Mouse (Mus musculus) hindbrain, postnatal 0 days (tissue): ENCODE data around the gene Prf1. TPM values are rescaled to one million over a fixed set of nuclear protein-coding genes. Genes with fewer than 3 reads are reported as not detected.

Experiments
- ATAC-seq: fragments of 200-750 bp; cut with Nextera tagmentation; 2 replicates; pipeline ENCODE4 v1.8.0; 2017; ENCODE audit warnings: mild to moderate bottlenecking, moderate TSS enrichment, moderate library complexity
- DNase-seq: peaks from one replicate; pipeline ENCODE4 v3.0.0-alpha.2; 2015; ENCODE audit warnings: low spot score
- H3K27ac ChIP-seq: fragments of 300-500 bp; sonication (generic); 2 replicates; pipeline ENCODE4 v1.5.1; 2014; ENCODE audit warnings: mild to moderate bottlenecking
- H3K27me3 ChIP-seq: fragments of 300-500 bp; sonication (generic); 2 replicates; pipeline ENCODE4 v1.6.1; 2014; ENCODE audit warnings: low read length, mixed read lengths; ENCODE audit not compliant: insufficient read depth
- H3K36me3 ChIP-seq: fragments of 300-500 bp; sonication (generic); 2 replicates; pipeline ENCODE4 v1.6.1; 2014; ENCODE audit warnings: low read length, mixed read lengths; ENCODE audit not compliant: insufficient read depth
- H3K4me1 ChIP-seq: fragments of 300-500 bp; sonication (generic); 2 replicates; pipeline ENCODE4 v1.6.1; 2014; ENCODE audit warnings: antibody characterized with exemption, low read length, mixed read lengths; ENCODE audit not compliant: insufficient read depth
- H3K4me2 ChIP-seq: fragments of 300-500 bp; sonication (generic); 2 replicates; pipeline ENCODE4 v1.6.1; 2014; ENCODE audit warnings: low read depth, mild to moderate bottlenecking, low read length, moderate library complexity, mixed read lengths
- H3K4me3 ChIP-seq: fragments of 300-500 bp; sonication (generic); 2 replicates; pipeline ENCODE4 v1.5.1; 2014; ENCODE audit warnings: low read length
- H3K9ac ChIP-seq: fragments of 300-500 bp; sonication (generic); replicated peaks from 2 replicates; pipeline ENCODE4 v1.6.1; 2014; ENCODE audit warnings: mild to moderate bottlenecking, low read length, moderate library complexity, mixed read lengths
- H3K9me3 ChIP-seq: fragments of 300-500 bp; sonication (generic); 2 replicates; pipeline ENCODE4 v1.6.1; 2016; ENCODE audit warnings: low read length, mixed read lengths
- CTCF ChIP-seq: IDR thresholded peaks from 2 replicates; pipeline ENCODE4 v1.5.1; 2016; ENCODE audit warnings: antibody characterized with exemption, control low read depth, low read depth
- WGBS: fragments of 180-500 bp; shearing (Covaris S2); extraction: QIAGEN DNeasy Blood & Tissue Kit; methylation state at CpG from one replicate; pipeline ENCODE4 v1.1.7; 2014; 5-methylcytosine and 5-hydroxymethylcytosine counted together
- polyA plus RNA-seq: library from polyadenylated mRNA; unstranded; fragments of >200 nt; fragmentation: Nextera tagmentation; extraction: Ambion mirVana; gene quantifications from 2 replicates; pipeline ENCODE4 v1.2.1, GENCODE M21; 2015
- total RNA-seq: library from RNA; depleted of rRNA; stranded (reverse); fragments of >200 nt; gene quantifications from 2 replicates; pipeline ENCODE4 v1.2.3, GENCODE M21; 2014

Prf1 gene
- total and polyA plus RNA-seq, 2 experiments from 2014 or later: not detected

- no peaks in the 10 kb centered on the region for H3K4me1 ChIP-seq
- 46% methylated on average over 11 of the region's 11 CpGs for WGBS
- no peaks in the 10 kb centered on the region for H3K36me3 ChIP-seq
- H3K4me3 ChIP-seq: no peak overlapping the region
- H3K9me3 ChIP-seq: no peaks in the 10 kb centered on the region
- no peaks in the 10 kb centered on the region for H3K27me3 ChIP-seq
- H3K27ac ChIP-seq: peak overlapping the region; percentile 6; the same call in 1 of the 2 replicates
- H3K9ac ChIP-seq: no peak overlapping the region
- TF ChIP-seq CTCF: no peak
- no peak overlapping the region for H3K4me2 ChIP-seq
- ATAC-seq (peak; percentile 76; the same call in 1 of the 2 replicates), DNase-seq (peak; percentile 79)
Measured at GRCm38 (mm10) chr10:61285271-61285670, 12.4 kb upstream of the Prf1 start.

GRCm38 (mm10) chr10:61286246-61286645 is 11.4 kb upstream of the Prf1 start:
- H3K27ac ChIP-seq: no peak overlapping the region
- no peak overlapping the region for H3K4me2 ChIP-seq
- DNase-seq: no peak
- H3K27me3 ChIP-seq: no peaks in the 10 kb centered on the region
- TF ChIP-seq CTCF: no peak
- H3K9ac ChIP-seq: no peak overlapping the region
- WGBS: 62% methylated on average over 7 of the region's 7 CpGs
- H3K4me1 ChIP-seq: no peaks in the 10 kb centered on the region
- 0 out of 2 replicates have a peak, but pooled peaks have one; percentile 7 for ATAC-seq
- H3K9me3 ChIP-seq: no peaks in the 10 kb centered on the region
- H3K4me3 ChIP-seq: no peak overlapping the region
- no peaks in the 10 kb centered on the region for H3K36me3 ChIP-seq

GRCm38 (mm10) chr10:61290016-61290415 is 7.6 kb upstream of the Prf1 start:
- H3K9ac ChIP-seq: no peak overlapping the region
- H3K27ac ChIP-seq: no peak overlapping the region
- H3K27me3 ChIP-seq: no peaks in the 10 kb centered on the region
- H3K4me1 ChIP-seq: no peaks in the 10 kb centered on the region
- no peak for TF ChIP-seq CTCF
- no peak overlapping the region for H3K4me2 ChIP-seq
- no peaks in the 10 kb centered on the region for H3K36me3 ChIP-seq
- no peak for DNase-seq
- no peak for ATAC-seq
- 82% methylated on average over 2 of the region's 2 CpGs for WGBS
- H3K4me3 ChIP-seq: no peak overlapping the region
- no peaks in the 10 kb centered on the region for H3K9me3 ChIP-seq

- no peak for ATAC-seq
- H3K9me3 ChIP-seq: no peaks in the 10 kb centered on the region
Measured at GRCm38 (mm10) chr10:61290479-61290878, 7.2 kb upstream of the Prf1 start.

GRCm38 (mm10) chr10:61294242-61294641 is 3.4 kb upstream of the Prf1 start:
- H3K27ac ChIP-seq: no peak overlapping the region
- H3K4me2 ChIP-seq: no peak overlapping the region
- no peaks in the 10 kb centered on the region for H3K36me3 ChIP-seq
- no peaks in the 10 kb centered on the region for H3K9me3 ChIP-seq
- no peak overlapping the region for H3K4me3 ChIP-seq
- DNase-seq (no peak), ATAC-seq (no peak)
- no peak overlapping the region for H3K9ac ChIP-seq
- no peak for TF ChIP-seq CTCF
- H3K4me1 ChIP-seq: no peaks in the 10 kb centered on the region
- no peaks in the 10 kb centered on the region for H3K27me3 ChIP-seq
- WGBS: 71% methylated on average over 8 of the region's 8 CpGs

More at GRCm38 (mm10) chr10:61290479-61290878, 7.2 kb upstream of the Prf1 start:
- no peak overlapping the region for H3K9ac ChIP-seq
- WGBS: 45% methylated on average over 2 of the region's 2 CpGs
- DNase-seq: no peak
- no peak overlapping the region for H3K4me2 ChIP-seq
- no peaks in the 10 kb centered on the region for H3K27me3 ChIP-seq
- no peak overlapping the region for H3K4me3 ChIP-seq
- H3K27ac ChIP-seq: no peak overlapping the region
- H3K36me3 ChIP-seq: no peaks in the 10 kb centered on the region
- no peaks in the 10 kb centered on the region for H3K4me1 ChIP-seq
- TF ChIP-seq CTCF: no peak

DNA sequence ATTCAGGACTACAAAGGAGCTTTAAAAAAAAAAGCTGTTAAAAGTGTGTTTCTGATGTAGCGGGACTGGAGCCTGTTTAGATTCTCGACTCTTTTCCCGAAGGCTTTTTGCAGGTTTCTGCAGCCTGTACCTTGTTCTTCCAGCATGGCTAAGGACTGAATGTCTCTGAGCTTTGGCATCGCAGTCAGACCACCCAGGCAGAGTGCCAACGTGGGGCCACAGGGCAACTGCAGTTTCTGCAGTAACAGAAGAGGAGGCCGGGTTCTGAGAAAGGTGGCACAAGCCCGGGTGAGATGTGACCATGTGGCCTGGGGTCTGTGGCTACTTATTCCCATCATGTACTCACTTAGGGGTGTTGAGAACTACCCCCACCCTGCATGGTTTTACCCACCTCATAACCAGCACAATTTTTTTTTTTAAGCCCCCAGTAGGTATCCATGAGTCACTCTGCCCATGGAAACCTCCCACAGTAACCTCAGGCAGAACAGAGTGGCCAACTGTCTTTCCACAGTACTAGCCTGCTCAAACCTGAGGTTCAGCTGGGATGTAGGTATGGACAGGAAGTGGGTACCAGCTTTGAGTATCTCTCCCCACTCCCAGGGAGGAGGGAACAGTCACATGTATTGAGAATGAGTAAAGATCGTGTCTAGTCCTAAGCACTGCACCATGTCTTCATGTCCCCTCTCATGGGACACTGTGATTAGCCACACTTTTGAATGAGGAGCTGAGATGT is 754 bp upstream of the Prf1 start:
- no peak overlapping the region for H3K27ac ChIP-seq
- ATAC-seq (0 out of 2 replicates have a peak, but pooled peaks have one; percentile 29), DNase-seq (peak; percentile 44)
- no peaks in the 10 kb centered on the region for H3K27me3 ChIP-seq
- no peak overlapping the region for H3K4me3 ChIP-seq
- no peak for TF ChIP-seq CTCF
- no peak overlapping the region for H3K4me2 ChIP-seq
- H3K9me3 ChIP-seq: no peaks in the 10 kb centered on the region
- no peaks in the 10 kb centered on the region for H3K36me3 ChIP-seq
- no peaks in the 10 kb centered on the region for H3K4me1 ChIP-seq
- H3K9ac ChIP-seq: no peak overlapping the region
- whole genome bisulfite sequencing: 62% methylated on average over 8 of the region's 8 CpGs

DNA sequence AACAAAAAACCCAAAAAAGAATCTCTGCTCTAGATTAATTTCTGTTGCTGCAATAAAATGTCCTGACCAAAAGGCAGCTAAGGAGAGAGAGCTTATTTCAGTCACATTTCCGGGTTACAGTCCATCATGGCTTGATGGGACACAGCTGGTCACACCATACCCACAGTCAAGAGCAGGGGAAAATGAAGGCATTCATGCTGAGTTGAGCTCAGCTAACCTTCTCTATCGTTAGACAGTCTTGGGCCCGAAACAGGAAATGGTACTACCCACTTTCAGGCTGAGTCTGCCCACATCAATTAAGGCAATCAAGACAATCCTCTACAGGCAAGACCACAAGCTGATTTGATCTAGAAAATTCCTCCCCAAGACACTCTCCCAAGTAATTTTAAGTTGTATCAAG is 3.4 kb downstream of the Prf1 start:
- no peak for ATAC-seq

More for the DNA sequence above, 3.4 kb downstream of the Prf1 start:
- Histone ChIP-seq H3K36me3 (no peaks in the 10 kb centered on the region), H3K9ac (no peak overlapping the region), H3K27me3 (no peaks in the 10 kb centered on the region), H3K4me3 (no peak overlapping the region), H3K27ac (no peak overlapping the region), H3K4me2 (no peak overlapping the region), H3K4me1 (no peaks in the 10 kb centered on the region), H3K9me3 (no peaks in the 10 kb centered on the region)
- no peak for TF ChIP-seq CTCF
- DNase-seq: no peak
- WGBS: 85% methylated on average over 3 of the region's 3 CpGs
